Mouse (Mus musculus) cerebellum, adult 9-11 months (tissue): ENCODE results near the gene Nat14.
"Not testable (repeated sequence)": the region's sequence is repeated elsewhere in the genome, so short reads cannot be mapped to it uniquely, and the experiment has no call there.

ENCODE experiments used
- DNase-seq: peaks from one replicate; pipeline ENCODE4 v3.0.0; 2022

Nat14 gene

GRCm38 (mm10) chr7:4921824-4922482 lies at the start of gene Nat14:
Nat14 (plus strand) TSS chr7:4922028.
- DNase-seq: peak; percentile 54

GRCm38 (mm10) chr7:4876753-4877221 lies 45.0 kb upstream of the Nat14 start, which contains the start of gene Isoc2a:
Isoc2a (plus strand) TSS chr7:4877153.
- DNase-seq: peak; percentile 94

- no peak for DNase-seq
Observed at GRCm38 (mm10) chr7:4877226-4877625, 44.6 kb upstream of the Nat14 start.

- DNase-seq: no peak
Observed at GRCm38 (mm10) chr7:4878186-4878585, 43.6 kb upstream of the Nat14 start.

GRCm38 (mm10) chr7:4879036-4879435 lies 42.8 kb upstream of the Nat14 start:
- DNase-seq: not testable (repeated sequence)

- DNase-seq: no peak
Observed at GRCm38 (mm10) chr7:4886680-4887079, 35.1 kb upstream of the Nat14 start.

GRCm38 (mm10) chr7:4895186-4895585 lies 26.6 kb upstream of the Nat14 start:
- DNase-seq: no peak

GRCm38 (mm10) chr7:4898851-4899648 lies 22.8 kb upstream of the Nat14 start:
- peak; percentile 58 for DNase-seq

- DNase-seq: no peak
Observed at GRCm38 (mm10) chr7:4899649-4900522, 21.9 kb upstream of the Nat14 start.

GRCm38 (mm10) chr7:4900523-4900851 lies 21.3 kb upstream of the Nat14 start:
- DNase-seq: no peak

GRCm38 (mm10) chr7:4901171-4901570 lies 20.7 kb upstream of the Nat14 start:
- DNase-seq: no peak

GRCm38 (mm10) chr7:4902404-4902803 lies 19.4 kb upstream of the Nat14 start:
- DNase-seq: no peak

GRCm38 (mm10) chr7:4906466-4906950 lies 15.3 kb upstream of the Nat14 start, which contains the start of gene Gm36210:
Gm36210 (minus strand) TSS chr7:4906516.
- DNase-seq: no peak

- DNase-seq: peak; percentile 40
Observed at GRCm38 (mm10) chr7:4911561-4911960, 10.3 kb upstream of the Nat14 start.

- no peak for DNase-seq
Observed at GRCm38 (mm10) chr7:4912248-4912647, 9.6 kb upstream of the Nat14 start.

GRCm38 (mm10) chr7:4915007-4915665 lies 6.7 kb upstream of the Nat14 start, which contains the start of gene Zfp628:
Zfp628 (plus strand) TSS chr7:4915217.
- peak; percentile 95 for DNase-seq

- peak; percentile 69 for DNase-seq
Observed at GRCm38 (mm10) chr7:4915669-4916416, 6.0 kb upstream of the Nat14 start.

- peak; percentile 52 for DNase-seq
Observed at GRCm38 (mm10) chr7:4917494-4917893, 4.3 kb upstream of the Nat14 start.

- peak; percentile 47 for DNase-seq
Observed at GRCm38 (mm10) chr7:4918681-4919080, 3.1 kb upstream of the Nat14 start.

GRCm38 (mm10) chr7:4919096-4919495 lies 2.7 kb upstream of the Nat14 start:
- DNase-seq: peak; percentile 39

- peak; percentile 40 for DNase-seq
Observed at GRCm38 (mm10) chr7:4919971-4920370, 1.9 kb upstream of the Nat14 start.
